Mouse (Mus musculus) mature B cell (primary cell): ENCODE measurements around the gene Tsga10.

Source experiments
- in situ Hi-C: fragments of 300-500 bp; cut with MboI; formaldehyde crosslinking; loops from 2 replicates; pipeline ENCODE4 v1.14.3; 2019

Tsga10 gene

GRCm38 (mm10) chr1:37866286-37866685 is at the start of gene Tsga10:
TSS of gene Tsga10 (minus strand) at chr1:37866429.
- in situ Hi-C loops = no loop called here

DNA sequence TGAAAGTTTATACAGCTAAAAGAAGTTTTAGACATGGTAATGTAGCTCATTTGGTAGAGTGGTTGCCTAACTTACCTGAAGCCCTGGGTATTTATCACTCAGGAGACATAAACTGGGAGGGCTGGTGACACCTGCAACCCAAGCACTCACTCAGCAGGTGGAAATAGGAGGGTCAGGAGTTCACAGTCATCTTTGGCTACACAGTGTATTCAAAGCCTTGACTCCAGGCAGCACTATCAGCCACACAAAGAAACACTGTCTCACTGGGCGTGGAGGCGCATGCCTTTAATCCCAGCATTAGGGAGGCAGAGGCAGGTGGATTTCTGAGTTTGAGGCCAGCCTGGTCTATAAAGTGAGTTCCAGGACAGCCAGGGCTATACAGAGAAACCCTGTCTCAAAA is 46.5 kb upstream of the Tsga10 start:
- in situ Hi-C loops = no loop called here

DNA sequence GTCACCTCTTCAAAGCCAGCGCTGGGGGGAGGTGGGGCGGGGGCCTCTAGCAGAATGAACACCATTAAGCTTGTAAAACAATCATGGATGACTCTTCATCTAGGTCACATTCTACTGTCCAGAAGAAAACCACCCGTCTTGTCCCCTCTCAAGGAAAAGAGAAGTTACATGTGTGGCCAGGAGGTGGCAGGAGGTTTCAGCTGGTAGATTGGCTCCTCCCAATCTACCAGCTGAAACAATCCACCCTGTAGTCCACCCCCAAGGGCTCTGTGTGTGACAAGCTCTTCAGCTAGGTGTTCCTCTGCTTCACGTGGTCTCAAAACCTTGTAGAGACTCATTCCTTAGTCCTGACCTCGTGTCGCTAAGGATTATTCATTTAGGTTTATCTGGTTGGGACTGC is 36.9 kb upstream of the Tsga10 start:
- in situ Hi-C loops = no loop called here

- in situ Hi-C loops = no loop called here
Observed at GRCm38 (mm10) chr1:37900288-37900687, 34.1 kb upstream of the Tsga10 start.

DNA sequence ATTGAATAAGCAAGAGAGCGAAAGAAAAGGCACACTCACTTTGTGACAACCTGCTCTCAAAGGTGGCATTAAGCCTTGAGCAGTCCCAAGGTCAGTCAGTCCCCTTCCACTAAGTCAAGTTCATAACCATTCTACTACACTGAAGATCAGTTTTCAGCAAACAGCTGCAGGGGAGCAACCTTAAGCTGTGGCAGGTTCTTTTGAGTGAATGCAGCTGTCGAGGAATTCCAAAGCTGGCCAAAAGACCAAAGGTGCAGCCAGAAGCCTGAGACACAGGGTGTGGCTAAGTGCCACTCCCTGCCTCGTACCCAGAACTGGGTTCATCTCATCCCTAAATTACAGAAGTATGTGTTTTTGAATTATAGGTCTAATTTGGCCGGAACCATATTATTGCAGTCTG is 33.6 kb upstream of the Tsga10 start:
- in situ Hi-C loops = no loop called here

- in situ Hi-C loops = no loop called here
Observed at GRCm38 (mm10) chr1:37894606-37895005, 28.4 kb upstream of the Tsga10 start.

DNA sequence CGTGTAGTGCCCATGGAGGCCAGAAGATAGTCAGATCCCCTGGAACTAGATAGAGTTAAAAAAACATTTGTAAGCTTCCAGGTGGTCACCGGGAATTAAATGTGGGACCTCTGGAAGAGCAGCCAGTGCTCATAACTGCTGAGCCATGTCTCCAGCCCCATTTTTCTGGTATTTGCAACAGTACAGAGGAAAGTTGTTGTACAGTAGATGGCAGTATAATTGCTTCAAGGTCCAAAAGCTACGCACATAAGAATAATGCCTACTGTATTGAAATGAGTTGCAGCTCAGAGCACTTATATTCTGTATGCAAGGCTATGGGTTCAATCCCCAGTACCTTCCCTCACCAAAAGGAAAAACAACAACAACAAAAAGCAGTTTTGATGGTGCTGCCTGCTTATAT is 25.2 kb upstream of the Tsga10 start:
- in situ Hi-C loops = no loop called here

- in situ Hi-C loops = no loop called here
Observed at GRCm38 (mm10) chr1:37890025-37890652, 23.9 kb upstream of the Tsga10 start, which contains the start of the genes Mitd1 and Mrpl30. TSS of gene Mitd1 (minus strand) at chr1:37890411. TSS of gene Mrpl30 (plus strand) at chr1:37890477.

DNA sequence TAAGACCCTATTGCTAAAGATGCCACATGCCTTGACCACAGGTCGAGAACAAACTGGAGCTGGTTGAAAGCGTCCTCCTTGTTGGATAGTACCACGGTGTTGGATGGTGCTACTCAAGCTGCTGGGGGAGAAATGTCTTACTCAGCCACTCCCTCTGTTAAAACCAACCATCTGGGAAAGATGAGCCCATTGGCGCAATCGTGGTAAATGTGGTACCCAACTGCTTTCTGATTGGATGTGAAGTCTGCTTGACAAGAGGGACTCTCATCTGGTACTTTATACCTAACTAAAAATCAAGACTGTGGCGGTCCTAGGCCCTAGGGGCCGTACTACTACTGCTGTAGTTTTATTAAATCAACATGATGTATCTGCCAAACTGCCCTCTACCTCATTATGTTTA is 23.0 kb upstream of the Tsga10 start:
- in situ Hi-C loops = no loop called here

- in situ Hi-C loops = no loop called here
Observed at GRCm38 (mm10) chr1:37884451-37884850, 18.2 kb upstream of the Tsga10 start.

GRCm38 (mm10) chr1:37883411-37883810 is 17.2 kb upstream of the Tsga10 start:
- in situ Hi-C loops = no loop called here

DNA sequence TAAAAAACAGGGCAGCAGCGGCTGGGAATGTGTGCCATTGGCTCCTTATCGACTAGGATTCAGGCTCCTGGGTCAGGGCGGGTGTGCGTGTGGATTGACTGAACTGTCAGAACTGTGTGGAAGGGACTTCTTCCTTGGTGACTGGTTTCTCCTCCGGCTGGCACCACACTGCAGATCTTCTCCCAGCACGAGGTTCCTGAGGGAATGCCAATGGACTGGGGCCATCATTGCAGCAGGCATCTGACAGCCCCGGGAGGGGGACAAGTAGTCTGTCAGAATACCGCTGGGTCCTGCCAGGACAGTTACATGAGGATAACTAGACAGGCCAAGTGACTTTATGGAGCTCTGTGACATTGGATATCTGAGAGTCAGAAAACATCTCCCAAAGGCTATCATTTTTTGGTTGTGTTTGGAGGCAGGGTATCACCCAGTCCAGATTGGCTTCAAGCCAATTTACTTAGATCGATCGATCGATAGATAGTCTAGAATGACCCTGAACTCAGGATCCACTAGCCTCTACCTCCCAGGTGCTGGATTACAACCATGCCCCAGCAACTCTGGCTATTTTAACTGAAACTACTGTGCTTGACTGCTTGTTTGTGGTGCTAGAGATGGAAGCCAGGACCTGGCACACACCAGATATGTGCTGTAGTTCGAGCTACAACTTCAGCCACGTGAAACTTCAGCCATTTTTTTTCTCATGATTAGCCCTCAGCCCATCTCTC is 11.7 kb upstream of the Tsga10 start:
- in situ Hi-C loops = no loop called here

DNA sequence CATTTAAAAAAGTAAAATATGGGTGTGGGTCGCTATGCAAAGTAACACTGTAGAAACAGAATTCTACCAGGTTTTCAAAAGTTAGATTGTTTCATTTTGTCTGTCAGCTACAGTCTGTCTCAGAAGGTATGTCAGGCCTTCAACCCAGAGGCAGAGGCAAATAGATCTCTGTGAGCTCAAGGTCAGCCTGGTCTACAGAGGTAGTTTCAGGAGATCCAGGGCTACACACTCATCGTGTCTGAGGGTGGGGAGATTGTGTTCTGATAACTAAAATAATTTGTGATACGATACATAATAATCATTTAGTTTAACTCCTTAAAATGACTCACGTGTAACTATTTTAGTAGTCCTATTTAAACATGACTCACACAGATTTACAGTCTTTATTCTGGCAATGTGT is 6.9 kb upstream of the Tsga10 start:
- in situ Hi-C loops = no loop called here

DNA sequence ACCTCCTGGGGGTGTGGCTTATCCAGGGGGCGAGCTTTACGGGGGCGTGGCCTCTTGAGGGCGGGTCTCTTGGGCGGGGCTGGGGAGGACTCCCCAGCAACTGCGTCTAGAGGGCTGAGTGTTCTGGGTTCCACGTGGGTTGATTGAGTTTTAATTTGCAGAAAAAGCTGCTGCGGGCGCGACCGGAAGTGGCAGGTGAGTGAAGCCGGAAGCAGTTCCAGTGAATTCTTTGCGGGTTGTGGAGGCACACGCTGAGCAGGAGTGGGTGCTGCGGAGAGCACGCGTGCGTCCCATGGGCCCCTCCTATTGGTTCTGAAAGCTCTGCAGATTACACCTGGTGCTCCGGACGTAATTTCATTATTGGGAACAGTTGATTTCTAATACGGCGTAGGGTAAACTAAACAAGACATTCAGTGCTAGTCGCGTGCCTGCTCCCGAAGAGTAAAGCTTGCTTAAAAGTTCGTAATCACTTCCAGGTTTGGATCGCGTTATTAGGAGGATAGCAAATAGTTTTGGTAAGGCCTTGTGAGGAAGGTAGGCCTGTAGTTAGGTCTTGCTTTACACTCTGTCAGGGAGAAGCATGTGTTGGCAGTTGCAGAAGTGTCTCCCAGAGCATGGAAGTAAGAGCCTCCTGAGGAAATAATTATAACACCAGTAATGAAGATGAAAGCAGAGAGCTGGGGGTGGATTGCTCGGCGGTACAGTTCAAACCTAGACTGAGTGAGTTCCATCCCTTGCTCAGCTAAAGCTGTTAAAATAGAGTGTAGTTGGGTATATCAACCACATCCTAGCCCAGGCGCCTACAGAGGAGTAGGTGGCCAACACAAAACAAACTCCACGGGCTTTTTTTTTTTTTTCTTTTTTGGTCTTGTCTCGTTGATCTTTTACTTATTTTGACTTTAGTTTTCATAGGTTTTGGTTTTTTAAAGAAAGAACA is 6.2 kb upstream of the Tsga10 start:
- in situ Hi-C loops = no loop called here

DNA sequence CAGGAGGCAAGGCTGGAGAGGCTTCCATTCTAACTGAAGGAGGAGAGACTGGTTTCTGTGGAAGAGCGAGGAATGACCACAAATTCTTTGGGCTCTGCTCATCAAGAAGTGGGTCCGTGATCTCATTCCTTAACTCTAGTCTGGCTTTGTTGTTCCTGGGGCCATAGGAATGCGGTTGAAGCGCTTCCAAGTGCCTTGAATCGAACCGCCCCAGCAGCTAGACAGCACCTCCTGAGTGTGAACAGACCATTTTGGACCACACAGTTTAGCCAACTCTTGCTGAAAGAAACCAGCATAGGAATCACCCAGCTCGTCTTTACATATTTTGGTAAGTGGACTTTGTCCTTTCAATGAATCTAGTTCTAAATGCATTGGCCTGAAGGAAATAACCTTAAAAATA is 5.5 kb upstream of the Tsga10 start, which contains the start of gene Lipt1:
Gene Lipt1 (plus strand): TSS at position 35 of the 400 bp plus-strand sequence.
- in situ Hi-C loops = no loop called here

DNA sequence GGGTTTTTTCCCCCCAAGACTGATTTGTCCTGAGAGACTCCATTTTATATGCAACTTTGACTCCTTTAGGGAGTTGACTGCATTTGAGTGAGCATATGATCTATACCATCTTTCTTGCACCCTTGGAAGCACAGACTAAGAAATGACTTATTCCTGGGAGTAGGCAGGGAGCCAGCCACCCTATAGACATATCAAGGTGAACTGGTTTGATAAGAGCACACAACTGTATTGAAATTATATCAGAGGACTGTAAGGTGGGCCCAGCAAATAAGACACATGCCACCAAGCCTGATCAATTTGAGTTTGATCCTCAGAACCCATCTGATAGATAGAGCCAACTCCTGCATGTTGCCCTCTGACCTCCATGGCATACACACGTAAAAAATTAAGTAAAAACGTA is 3.1 kb upstream of the Tsga10 start:
- in situ Hi-C loops = no loop called here

GRCm38 (mm10) chr1:37868640-37869039 is 2.4 kb upstream of the Tsga10 start:
- in situ Hi-C loops = no loop called here

- in situ Hi-C loops = no loop called here
Observed at GRCm38 (mm10) chr1:37867684-37868322, 1.6 kb upstream of the Tsga10 start.

GRCm38 (mm10) chr1:37867056-37867455 is 827 bp upstream of the Tsga10 start:
- in situ Hi-C loops = no loop called here

DNA sequence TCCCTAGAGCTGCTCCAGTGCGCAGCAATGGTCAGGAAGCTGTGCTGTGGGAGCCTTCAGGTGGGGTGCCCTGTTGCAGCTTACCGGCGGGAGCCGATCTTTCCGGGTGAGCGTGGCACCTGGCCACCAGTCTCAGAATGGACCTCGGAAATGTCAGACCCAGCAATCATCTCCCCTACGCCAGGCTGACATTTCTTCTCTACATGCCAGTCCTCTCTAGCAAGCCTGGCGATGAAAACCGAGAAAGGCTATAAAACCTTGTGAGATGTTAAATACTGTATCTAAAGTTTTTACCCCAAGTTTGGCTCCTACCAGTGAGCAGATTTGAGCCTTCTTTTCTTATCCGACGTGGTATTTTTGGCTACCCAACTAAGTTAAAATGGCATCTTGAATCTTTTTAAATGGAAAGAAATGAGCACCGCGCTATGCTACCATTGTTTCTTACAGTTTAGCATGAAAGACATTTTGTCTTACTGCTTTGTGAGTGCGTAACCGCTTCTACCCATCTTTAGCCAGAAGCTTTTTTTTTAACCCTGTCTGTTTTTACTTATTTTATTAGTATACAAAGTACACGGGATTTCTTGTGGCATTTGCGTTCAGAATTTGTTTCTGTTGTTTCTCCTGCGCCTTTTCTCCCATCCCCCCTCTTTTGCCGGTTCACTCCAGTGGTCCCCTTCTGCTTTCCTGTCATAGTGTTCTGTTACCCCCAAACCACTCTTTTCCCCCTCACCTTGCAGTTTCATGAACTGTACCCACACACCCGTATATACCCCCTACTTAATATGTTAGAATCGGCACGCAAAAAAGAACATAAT is 621 bp downstream of the Tsga10 start:
- in situ Hi-C loops = no loop called here
